Mouse (Mus musculus) embryonic fibroblast, embryonic 13.5 days (primary cell): ENCODE data around the gene Chn2. TPM values are rescaled to one million over a fixed set of nuclear protein-coding genes. Genes with fewer than 3 reads are reported as not detected.

Experiments
- H3K27ac ChIP-seq: 2 replicates; pipeline ENCODE4 v1.5.1; 2012; ENCODE audit warnings: low read length, control low read depth, inconsistent platforms; ENCODE audit not compliant: insufficient read depth
- H3K4me1 ChIP-seq: 2 replicates; pipeline ENCODE4 v1.6.1; 2011; ENCODE audit warnings: low read length; ENCODE audit not compliant: control insufficient read depth, insufficient read depth
- H3K4me3 ChIP-seq: 2 replicates; pipeline ENCODE4 v1.5.1; 2011; ENCODE audit warnings: mild to moderate bottlenecking, control low read depth, low read length; ENCODE audit not compliant: insufficient read depth
- CTCF ChIP-seq: IDR thresholded peaks from 2 replicates; pipeline ENCODE4 v1.5.1; 2011; ENCODE audit warnings: mild to moderate bottlenecking, control low read depth, low read length, moderate library complexity, borderline replicate concordance; ENCODE audit not compliant: insufficient read depth
- POLR2A ChIP-seq: IDR thresholded peaks from 2 replicates; pipeline ENCODE4 v1.6.1; 2011; ENCODE audit warnings: low read depth, mild to moderate bottlenecking, control low read depth, low read length, moderate library complexity
- polyA plus RNA-seq: library from polyadenylated mRNA; stranded (reverse); fragments of >200 nt; gene quantifications from 2 replicates; pipeline ENCODE4 v1.2.4, GENCODE M21; 2011; ENCODE audit warnings: low read depth; ENCODE audit not compliant: missing spikeins, insufficient read length

Gene Chn2
- polyA plus RNA-seq, 1 experiment = 3.2 TPM

DNA sequence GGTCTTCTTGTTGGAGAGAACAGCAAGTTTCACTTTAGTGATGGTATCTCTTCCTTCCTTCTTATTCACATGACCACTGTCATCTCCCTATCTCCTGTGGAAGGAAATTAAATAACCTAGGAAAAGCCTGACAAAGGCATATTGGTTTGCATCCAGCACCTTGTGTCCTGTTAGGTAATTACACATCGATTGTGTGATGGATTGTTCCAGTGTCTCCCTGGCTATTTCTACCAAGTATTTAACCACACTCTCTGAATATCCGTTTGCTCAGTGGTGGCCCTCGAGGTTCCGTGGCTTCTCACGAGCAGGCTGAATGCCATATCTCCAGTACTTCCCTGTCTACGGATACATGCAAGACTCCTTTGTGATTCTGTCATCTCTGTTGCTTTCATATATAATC lies 164.6 kb downstream of the Chn2 start:
- peaks cover 10% of the 10 kb centered on the region for H3K4me1 ChIP-seq
- peak overlapping the region; percentile 85 for H3K27ac ChIP-seq
- TF ChIP-seq POLR2A (no peak), CTCF (no peak)
- H3K4me3 ChIP-seq = no peak overlapping the region

DNA sequence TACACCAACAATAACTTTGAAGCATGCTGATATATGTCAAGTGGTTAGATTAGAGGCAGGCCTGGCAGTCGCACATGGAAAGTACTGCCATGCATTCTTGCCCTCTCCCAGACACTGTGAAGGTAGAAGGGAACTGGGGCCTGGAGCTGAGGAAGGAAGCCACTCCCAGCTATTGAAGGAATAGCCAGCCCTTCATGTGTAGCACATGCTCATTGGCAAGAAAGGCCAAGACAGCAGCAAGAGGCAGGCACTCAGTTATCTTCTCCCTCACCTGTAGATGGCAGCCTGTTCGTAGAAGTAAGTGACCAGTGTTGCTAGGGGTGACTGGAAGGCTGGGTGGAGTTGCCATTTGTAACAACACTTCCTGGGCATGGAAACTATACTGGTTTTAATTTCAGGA lies 165.6 kb downstream of the Chn2 start:
- no peak overlapping the region for H3K27ac ChIP-seq
- TF ChIP-seq CTCF (no peak), POLR2A (no peak)
- peaks cover 10% of the 10 kb centered on the region for H3K4me1 ChIP-seq
- no peak overlapping the region for H3K4me3 ChIP-seq

GRCm38 (mm10) chr6:54205471-54205870 lies 166.1 kb downstream of the Chn2 start:
- H3K4me1 ChIP-seq = peaks cover 10% of the 10 kb centered on the region
- H3K27ac ChIP-seq = no peak overlapping the region
- no peak overlapping the region for H3K4me3 ChIP-seq
- no peak for TF ChIP-seq POLR2A
- TF ChIP-seq CTCF = no peak

- Histone ChIP-seq H3K4me1 (peaks cover 10% of the 10 kb centered on the region), H3K27ac (no peak overlapping the region), H3K4me3 (no peak overlapping the region)
- TF ChIP-seq CTCF (no peak), POLR2A (no peak)
Observed at GRCm38 (mm10) chr6:54206221-54206738, 166.9 kb downstream of the Chn2 start.

GRCm38 (mm10) chr6:54208786-54209185 lies 169.4 kb downstream of the Chn2 start:
- H3K27ac ChIP-seq = no peak overlapping the region
- no peaks in the 10 kb centered on the region for H3K4me1 ChIP-seq
- H3K4me3 ChIP-seq = no peak overlapping the region
- TF ChIP-seq CTCF (no peak), POLR2A (no peak)

- no peak overlapping the region for H3K27ac ChIP-seq
- TF ChIP-seq CTCF (no peak), POLR2A (no peak)
- no peaks in the 10 kb centered on the region for H3K4me1 ChIP-seq
- no peak overlapping the region for H3K4me3 ChIP-seq
Observed at GRCm38 (mm10) chr6:54210971-54211370, 171.6 kb downstream of the Chn2 start.

DNA sequence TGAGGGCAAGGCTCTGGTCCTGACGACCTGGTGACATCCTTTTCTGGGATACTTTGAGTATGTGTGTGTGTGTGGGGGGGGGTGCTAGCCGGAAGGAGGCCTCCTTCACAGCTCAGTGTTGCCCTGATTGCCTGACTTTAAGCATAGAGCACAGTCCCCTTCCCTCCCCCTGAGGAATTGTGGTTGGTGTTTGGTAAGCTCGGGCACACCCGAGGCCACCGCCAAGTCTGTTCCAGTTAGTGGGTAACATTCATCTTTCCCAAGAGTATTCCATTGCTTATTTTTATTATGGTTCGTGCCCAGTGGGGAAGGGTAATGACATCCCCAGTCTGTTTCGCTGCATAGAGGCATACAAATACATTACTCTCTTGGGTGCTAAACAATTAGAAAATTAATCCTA lies 172.6 kb downstream of the Chn2 start:
- Histone ChIP-seq H3K4me1 (no peaks in the 10 kb centered on the region), H3K4me3 (no peak overlapping the region), H3K27ac (no peak overlapping the region)
- TF ChIP-seq CTCF (no peak), POLR2A (no peak)

- TF ChIP-seq POLR2A (no peak), CTCF (no peak)
- Histone ChIP-seq H3K4me3 (no peak overlapping the region), H3K4me1 (no peaks in the 10 kb centered on the region), H3K27ac (no peak overlapping the region)
Observed at GRCm38 (mm10) chr6:54213743-54214142, 174.4 kb downstream of the Chn2 start.

GRCm38 (mm10) chr6:54215636-54216035 lies 176.3 kb downstream of the Chn2 start:
- Histone ChIP-seq H3K4me1 (no peaks in the 10 kb centered on the region), H3K27ac (no peak overlapping the region), H3K4me3 (no peak overlapping the region)
- no peak for TF ChIP-seq POLR2A
- TF ChIP-seq CTCF = no peak

DNA sequence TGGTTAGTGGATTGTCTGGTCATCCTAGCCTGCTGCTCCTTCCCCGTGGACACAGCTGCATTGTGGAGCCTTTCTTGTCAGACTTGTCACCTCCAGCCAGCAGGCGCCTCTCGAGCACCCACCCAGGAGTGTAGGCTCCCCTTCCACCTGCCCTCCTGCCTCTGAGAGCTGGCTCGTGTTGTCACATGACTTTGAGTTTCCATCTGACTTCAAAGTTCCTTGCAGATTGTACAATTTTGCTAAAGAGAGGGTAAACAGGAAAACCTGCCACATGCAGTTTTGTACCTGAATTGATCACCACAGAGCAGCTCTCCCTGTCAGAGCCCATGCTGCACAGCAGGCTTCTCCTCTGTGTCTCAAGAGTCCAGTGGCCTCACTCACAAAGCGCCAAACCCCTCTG lies 177.2 kb downstream of the Chn2 start:
- no peak overlapping the region for H3K27ac ChIP-seq
- TF ChIP-seq POLR2A (no peak), CTCF (no peak)
- no peak overlapping the region for H3K4me3 ChIP-seq
- H3K4me1 ChIP-seq = no peaks in the 10 kb centered on the region

DNA sequence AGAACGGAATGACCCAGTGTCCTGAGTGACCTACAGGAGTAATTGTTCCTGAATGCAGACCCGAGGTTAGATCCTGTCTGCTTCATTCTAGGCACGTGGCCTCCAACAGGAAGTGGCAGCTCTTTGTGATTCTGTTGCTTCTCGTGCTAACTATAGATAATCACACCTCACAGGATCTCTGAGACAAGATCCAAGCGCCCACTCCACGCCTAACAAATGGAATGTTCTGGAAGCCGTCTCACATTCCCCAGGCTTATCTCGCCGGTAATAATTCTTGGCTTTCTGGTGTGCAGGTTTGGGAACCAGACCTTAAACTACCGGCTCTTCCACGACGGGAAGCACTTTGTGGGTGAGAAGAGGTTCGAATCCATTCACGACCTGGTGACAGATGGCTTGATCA lies 180.8 kb downstream of the Chn2 start:
- Histone ChIP-seq H3K4me1 (no peaks in the 10 kb centered on the region), H3K4me3 (no peak overlapping the region), H3K27ac (no peak overlapping the region)
- TF ChIP-seq POLR2A = no peak
- TF ChIP-seq CTCF = no peak
